Mouse (Mus musculus) hindbrain, embryonic 13.5 days (tissue): ENCODE results near the gene Olfr571. TPM values are rescaled to one million over a fixed set of nuclear protein-coding genes. Genes with fewer than 3 reads are reported as not detected.
A peak's percentile ranks its signal among the peaks of the same experiment; 100 is the strongest.

Source experiments
- ATAC-seq: fragments of 200-750 bp; cut with Nextera tagmentation; 2 replicates; pipeline ENCODE4 v1.8.0; 2017; ENCODE audit warnings: moderate TSS enrichment; ENCODE audit not compliant: low FRiP score
- H3K27ac ChIP-seq: fragments of 300-500 bp; sonication (generic); 2 replicates; pipeline ENCODE4 v1.5.1; 2015; ENCODE audit warnings: inconsistent platforms, mild to moderate bottlenecking, moderate library complexity
- H3K27me3 ChIP-seq: fragments of 300-500 bp; sonication (generic); 2 replicates; pipeline ENCODE4 v1.6.1; 2015; ENCODE audit warnings: mild to moderate bottlenecking, inconsistent platforms
- H3K36me3 ChIP-seq: fragments of 300-500 bp; sonication (generic); 2 replicates; pipeline ENCODE4 v1.6.1; 2015; ENCODE audit warnings: mild to moderate bottlenecking, inconsistent platforms
- H3K4me1 ChIP-seq: fragments of 300-500 bp; sonication (generic); replicated peaks from 2 replicates; pipeline ENCODE4 v1.6.1; 2015; ENCODE audit warnings: inconsistent platforms
- H3K4me2 ChIP-seq: fragments of 300-500 bp; sonication (generic); 2 replicates; pipeline ENCODE4 v1.6.1; 2015; ENCODE audit warnings: inconsistent platforms, mild to moderate bottlenecking, moderate library complexity
- H3K4me3 ChIP-seq: fragments of 300-500 bp; sonication (generic); 2 replicates; pipeline ENCODE4 v1.5.1; 2015; ENCODE audit warnings: mild to moderate bottlenecking, inconsistent platforms
- H3K9ac ChIP-seq: fragments of 300-500 bp; sonication (generic); 2 replicates; pipeline ENCODE4 v1.6.1; 2015; ENCODE audit warnings: mild to moderate bottlenecking, inconsistent platforms
- H3K9me3 ChIP-seq: fragments of 300-500 bp; sonication (generic); 2 replicates; pipeline ENCODE4 v1.6.1; 2016; ENCODE audit warnings: inconsistent platforms
- WGBS: fragments of 180-500 bp; shearing (Covaris S2); methylation state at CpG from one replicate; pipeline ENCODE4 v1.1.7; 2015; 5-methylcytosine and 5-hydroxymethylcytosine counted together
- polyA plus RNA-seq: library from polyadenylated mRNA; unstranded; fragments of >200 nt; fragmentation: Nextera tagmentation; extraction: Ambion mirVana; gene quantifications from 2 replicates; pipeline ENCODE4 v1.2.1, GENCODE M21; 2015

Gene Olfr571
- not detected in 2 replicates for polyA plus RNA-seq

- Histone ChIP-seq H3K27me3 (no peaks in the 10 kb centered on the region), H3K27ac (no peak within 1 kb of the TSS), H3K4me1 (no peaks in the 10 kb centered on the region), H3K4me2 (no peak within 1 kb of the TSS), H3K4me3 (no peak within 1 kb of the TSS), H3K9me3 (no peaks in the 10 kb centered on the region), H3K36me3 (no peaks in the 10 kb centered on the region), H3K9ac (no peak within 1 kb of the TSS)
- WGBS, result 62% methylated on average over 4 of the region's 4 CpGs
- ATAC-seq, result no peak
Observed at GRCm38 (mm10) chr7:102917032-102917875, at the start of gene Olfr571. TSS of gene Olfr571 (minus strand) at chr7:102917536.

- Histone ChIP-seq H3K4me2 (no peak within 1 kb of the TSS), H3K27ac (no peak within 1 kb of the TSS), H3K36me3 (no peaks in the 10 kb centered on the region), H3K9me3 (no peaks in the 10 kb centered on the region), H3K9ac (no peak within 1 kb of the TSS), H3K4me3 (no peak within 1 kb of the TSS), H3K4me1 (no peaks in the 10 kb centered on the region), H3K27me3 (no peaks in the 10 kb centered on the region)
- WGBS, result 65% methylated on average over 2 of the region's 2 CpGs
- ATAC-seq, result no peak
Observed at GRCm38 (mm10) chr7:102962360-102962759, 45.0 kb upstream of the Olfr571 start, which contains the start of gene Olfr576. TSS of gene Olfr576 (plus strand) at chr7:102962660.

- Histone ChIP-seq H3K27me3 (no peaks in the 10 kb centered on the region), H3K27ac (no peak within 1 kb of the TSS), H3K4me3 (no peak within 1 kb of the TSS), H3K4me1 (no peaks in the 10 kb centered on the region), H3K36me3 (no peaks in the 10 kb centered on the region), H3K9me3 (no peaks in the 10 kb centered on the region), H3K9ac (no peak within 1 kb of the TSS), H3K4me2 (no peak within 1 kb of the TSS)
- no peak for ATAC-seq
- 78% methylated on average over 1 of the region's 1 CpGs for WGBS
Observed at GRCm38 (mm10) chr7:102958593-102958992, 41.3 kb upstream of the Olfr571 start, which contains the start of gene Olfr575. TSS of gene Olfr575 (minus strand) at chr7:102958775.

GRCm38 (mm10) chr7:102958137-102958536 is 40.8 kb upstream of the Olfr571 start:
- WGBS, result 85% methylated on average over 3 of the region's 3 CpGs
- Histone ChIP-seq H3K4me2 (no peak overlapping the region), H3K27me3 (no peaks in the 10 kb centered on the region), H3K9ac (no peak overlapping the region), H3K36me3 (no peaks in the 10 kb centered on the region), H3K4me3 (no peak overlapping the region), H3K9me3 (no peaks in the 10 kb centered on the region), H3K4me1 (no peaks in the 10 kb centered on the region), H3K27ac (no peak overlapping the region)
- no peak for ATAC-seq

- no peak overlapping the region for H3K4me3 ChIP-seq
- no peaks in the 10 kb centered on the region for H3K27me3 ChIP-seq
- no peak for ATAC-seq
- H3K9me3 ChIP-seq, result no peaks in the 10 kb centered on the region
- H3K4me2 ChIP-seq, result no peak overlapping the region
- H3K4me1 ChIP-seq, result no peaks in the 10 kb centered on the region
- WGBS, result 76% methylated on average over 1 of the region's 1 CpGs
- H3K36me3 ChIP-seq, result no peaks in the 10 kb centered on the region
- H3K9ac ChIP-seq, result no peak overlapping the region
- no peak overlapping the region for H3K27ac ChIP-seq
Observed at GRCm38 (mm10) chr7:102950732-102951131, 33.4 kb upstream of the Olfr571 start.

GRCm38 (mm10) chr7:102948167-102948566 is 30.8 kb upstream of the Olfr571 start, which contains the start of gene Olfr574:
TSS of gene Olfr574 (plus strand) at chr7:102948467.
- WGBS, result 86% methylated on average over 1 of the region's 1 CpGs
- Histone ChIP-seq H3K9me3 (no peaks in the 10 kb centered on the region), H3K9ac (no peak within 1 kb of the TSS), H3K36me3 (no peaks in the 10 kb centered on the region), H3K27ac (no peak within 1 kb of the TSS), H3K4me1 (no peaks in the 10 kb centered on the region), H3K4me2 (no peak within 1 kb of the TSS), H3K4me3 (no peak within 1 kb of the TSS), H3K27me3 (no peaks in the 10 kb centered on the region)
- ATAC-seq, result no peak

- H3K4me1 ChIP-seq, result no peaks in the 10 kb centered on the region
- no peak overlapping the region for H3K9ac ChIP-seq
- ATAC-seq, result no peak
- no peak overlapping the region for H3K4me2 ChIP-seq
- 91% methylated on average over 1 of the region's 1 CpGs for WGBS
- no peak overlapping the region for H3K4me3 ChIP-seq
- no peak overlapping the region for H3K27ac ChIP-seq
- no peaks in the 10 kb centered on the region for H3K27me3 ChIP-seq
- H3K36me3 ChIP-seq, result no peaks in the 10 kb centered on the region
- no peaks in the 10 kb centered on the region for H3K9me3 ChIP-seq
Observed at GRCm38 (mm10) chr7:102943417-102943816, 26.1 kb upstream of the Olfr571 start.

- Histone ChIP-seq H3K9ac (no peak within 1 kb of the TSS), H3K36me3 (no peaks in the 10 kb centered on the region), H3K27ac (no peak within 1 kb of the TSS), H3K4me2 (no peak within 1 kb of the TSS), H3K9me3 (no peaks in the 10 kb centered on the region), H3K4me3 (no peak within 1 kb of the TSS), H3K27me3 (no peaks in the 10 kb centered on the region), H3K4me1 (no peaks in the 10 kb centered on the region)
- no peak for ATAC-seq
- WGBS, result 94% methylated on average over 2 of the region's 2 CpGs
Observed at GRCm38 (mm10) chr7:102942475-102942874, 25.1 kb upstream of the Olfr571 start, which contains the start of gene Olfr573-ps1. TSS of gene Olfr573-ps1 (minus strand) at chr7:102942575.

- 82% methylated on average over 3 of the region's 3 CpGs for WGBS
Observed at GRCm38 (mm10) chr7:102927105-102927504, 9.8 kb upstream of the Olfr571 start.

GRCm38 (mm10) chr7:102924109-102924508 is 6.8 kb upstream of the Olfr571 start, which contains the start of gene Olfr572:
TSS of gene Olfr572 (plus strand) at chr7:102924409.
- no peaks in the 10 kb centered on the region for H3K36me3 ChIP-seq
- H3K4me1 ChIP-seq, result no peaks in the 10 kb centered on the region
- H3K27me3 ChIP-seq, result no peaks in the 10 kb centered on the region
- H3K4me3 ChIP-seq, result no peak within 1 kb of the TSS
- no peak within 1 kb of the TSS for H3K27ac ChIP-seq
- H3K9ac ChIP-seq, result no peak within 1 kb of the TSS
- no peaks in the 10 kb centered on the region for H3K9me3 ChIP-seq
- ATAC-seq, result no peak
- no peak within 1 kb of the TSS for H3K4me2 ChIP-seq
- 75% methylated on average over 1 of the region's 1 CpGs for WGBS

More at GRCm38 (mm10) chr7:102927105-102927504, 9.8 kb upstream of the Olfr571 start:
- Histone ChIP-seq H3K27ac (no peak overlapping the region), H3K36me3 (no peaks in the 10 kb centered on the region), H3K4me3 (no peak overlapping the region), H3K4me1 (no peaks in the 10 kb centered on the region), H3K4me2 (no peak overlapping the region), H3K9ac (no peak overlapping the region), H3K27me3 (no peaks in the 10 kb centered on the region), H3K9me3 (no peaks in the 10 kb centered on the region)
- ATAC-seq, result no peak

GRCm38 (mm10) chr7:102919632-102920031 is 2.3 kb upstream of the Olfr571 start:
- Histone ChIP-seq H3K4me3 (no peak overlapping the region), H3K36me3 (no peaks in the 10 kb centered on the region), H3K27ac (no peak overlapping the region), H3K4me2 (no peak overlapping the region), H3K4me1 (no peaks in the 10 kb centered on the region), H3K27me3 (no peaks in the 10 kb centered on the region), H3K9ac (no peak overlapping the region), H3K9me3 (no peaks in the 10 kb centered on the region)
- ATAC-seq, result peak; percentile 76
- WGBS, result 17% methylated on average over 1 of the region's 1 CpGs

GRCm38 (mm10) chr7:102916405-102916804 is 931 bp downstream of the Olfr571 start:
- no peak overlapping the region for H3K27ac ChIP-seq
- WGBS, result 88% methylated on average over 5 of the region's 5 CpGs
- H3K36me3 ChIP-seq, result no peaks in the 10 kb centered on the region
- no peaks in the 10 kb centered on the region for H3K27me3 ChIP-seq
- no peak overlapping the region for H3K4me2 ChIP-seq
- ATAC-seq, result no peak
- H3K4me3 ChIP-seq, result no peak overlapping the region
- H3K9ac ChIP-seq, result no peak overlapping the region
- H3K4me1 ChIP-seq, result no peaks in the 10 kb centered on the region
- H3K9me3 ChIP-seq, result no peaks in the 10 kb centered on the region

- H3K4me1 ChIP-seq, result no peaks in the 10 kb centered on the region
- no peak overlapping the region for H3K9ac ChIP-seq
- H3K36me3 ChIP-seq, result no peaks in the 10 kb centered on the region
- no peaks in the 10 kb centered on the region for H3K27me3 ChIP-seq
- H3K4me3 ChIP-seq, result no peak overlapping the region
- no peaks in the 10 kb centered on the region for H3K9me3 ChIP-seq
- 47% methylated on average over 1 of the region's 1 CpGs for WGBS
- no peak for ATAC-seq
- no peak overlapping the region for H3K27ac ChIP-seq
- no peak overlapping the region for H3K4me2 ChIP-seq
Observed at GRCm38 (mm10) chr7:102915261-102915660, 2.1 kb downstream of the Olfr571 start.
